Mouse (Mus musculus): Measurements from ENCODE around the gene Asap2.
"Not testable (repeated sequence)": the region's sequence is repeated elsewhere in the genome, so short reads cannot be mapped to it uniquely, and the experiment has no call there.

GRCm38 (mm10) chr12:21090168-21090567 is 99.9 kb downstream of the Asap2 start:
- TF ChIP-seq POLR2A (IDR thresholded peaks at IDR 0.05; ENCODE audit: insufficient read depth, low read length); CTCF (IDR thresholded peaks at IDR 0.05; ENCODE audit: low read depth, low read length): not testable (repeated sequence)

Data from ES-Bruce4 (cell line).